Mouse (Mus musculus) heart, embryonic 15.5 days (tissue): Measurements from ENCODE around the gene Map4k2. TPM values are rescaled to one million over a fixed set of nuclear protein-coding genes. Genes with fewer than 3 reads are reported as not detected.

ENCODE experiments used
- ATAC-seq: fragments of 200-750 bp; cut with Nextera tagmentation; replicated peaks from 2 replicates; pipeline ENCODE4 v1.8.0; 2017; ENCODE audit warnings: low read depth, moderate TSS enrichment; ENCODE audit not compliant: insufficient number of reproducible peaks, insufficient read depth, low FRiP score
- H3K27ac ChIP-seq: fragments of 300-500 bp; sonication (generic); 2 replicates; pipeline ENCODE4 v1.5.1; 2015; ENCODE audit warnings: mild to moderate bottlenecking, inconsistent platforms
- H3K27me3 ChIP-seq: fragments of 300-500 bp; sonication (generic); 2 replicates; pipeline ENCODE4 v1.6.1; 2015; ENCODE audit warnings: inconsistent platforms
- H3K36me3 ChIP-seq: fragments of 300-500 bp; sonication (generic); 2 replicates; pipeline ENCODE4 v1.6.1; 2015; ENCODE audit warnings: mild to moderate bottlenecking, inconsistent platforms
- H3K4me1 ChIP-seq: fragments of 300-500 bp; sonication (generic); replicated peaks from 2 replicates; pipeline ENCODE4 v1.6.1; 2015; ENCODE audit warnings: inconsistent platforms
- H3K4me2 ChIP-seq: fragments of 300-500 bp; sonication (generic); 2 replicates; pipeline ENCODE4 v1.6.1; 2015; ENCODE audit warnings: inconsistent platforms, mild to moderate bottlenecking, moderate library complexity
- H3K4me3 ChIP-seq: fragments of 300-500 bp; sonication (generic); 2 replicates; pipeline ENCODE4 v1.5.1; 2015; ENCODE audit warnings: mild to moderate bottlenecking, inconsistent platforms
- H3K9ac ChIP-seq: fragments of 300-500 bp; sonication (generic); 2 replicates; pipeline ENCODE4 v1.6.1; 2015; ENCODE audit warnings: mild to moderate bottlenecking, inconsistent platforms
- H3K9me3 ChIP-seq: fragments of 300-500 bp; sonication (generic); replicated peaks from 2 replicates; pipeline ENCODE4 v1.6.1; 2016; ENCODE audit warnings: inconsistent platforms
- WGBS: fragments of 180-500 bp; shearing (Covaris S2); methylation state at CpG from one replicate; pipeline ENCODE4 v1.1.7; 2015; ENCODE audit warnings: mixed read lengths; 5-methylcytosine and 5-hydroxymethylcytosine counted together
- polyA plus RNA-seq: library from polyadenylated mRNA; unstranded; fragments of >200 nt; fragmentation: Nextera tagmentation; extraction: Ambion mirVana; gene quantifications from 2 replicates; pipeline ENCODE4 v1.2.1, GENCODE M21; 2015

Map4k2 gene
- polyA plus RNA-seq, 1 experiment from 2014 or later, result 12.6 TPM

DNA sequence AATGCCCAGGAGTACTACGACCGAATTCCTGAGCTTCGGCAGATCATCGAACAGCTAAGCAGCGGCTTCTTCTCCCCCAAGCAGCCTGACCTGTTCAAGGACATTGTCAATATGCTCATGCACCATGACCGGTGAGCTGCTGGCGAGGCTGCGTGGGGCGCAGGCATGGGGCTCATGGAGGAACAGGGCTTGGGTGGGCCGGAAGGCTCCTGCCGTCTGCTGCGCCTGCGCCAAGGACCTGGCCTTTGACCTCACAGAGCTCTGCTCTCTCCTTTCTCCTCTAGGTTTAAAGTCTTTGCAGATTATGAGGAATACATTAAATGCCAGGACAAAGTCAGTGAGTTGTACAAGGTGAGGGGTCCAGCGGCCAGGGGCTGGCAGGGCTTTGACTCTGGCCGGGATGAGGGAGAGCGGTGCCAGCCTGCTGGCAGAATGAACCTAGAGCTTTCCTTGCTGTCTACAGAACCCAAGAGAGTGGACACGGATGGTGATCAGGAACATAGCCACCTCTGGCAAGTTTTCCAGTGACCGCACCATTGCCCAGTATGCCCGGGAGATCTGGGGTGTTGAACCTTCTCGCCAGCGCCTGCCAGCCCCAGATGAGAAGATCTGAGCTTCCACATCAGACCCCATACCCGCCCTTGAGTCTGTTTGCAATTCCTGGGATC is 56.8 kb downstream of the Map4k2 start:
- 0 out of 2 replicates have a peak overlapping the region, but pooled peaks have one; percentile 74 for H3K27ac ChIP-seq
- H3K4me3 ChIP-seq, result no peak overlapping the region
- ATAC-seq, result no peak
- peaks cover 9% of the 10 kb centered on the region; the same call in 1 of the 2 replicates for H3K27me3 ChIP-seq
- H3K9ac ChIP-seq, result no peak overlapping the region
- peaks cover 18% of the 10 kb centered on the region for H3K36me3 ChIP-seq
- WGBS, result 84% methylated on average over 22 of the region's 22 CpGs
- no peaks in the 10 kb centered on the region for H3K9me3 ChIP-seq
- peak overlapping the region; percentile 100; the same call in 1 of the 2 replicates for H3K4me2 ChIP-seq
- H3K4me1 ChIP-seq, result peaks cover 38% of the 10 kb centered on the region

DNA sequence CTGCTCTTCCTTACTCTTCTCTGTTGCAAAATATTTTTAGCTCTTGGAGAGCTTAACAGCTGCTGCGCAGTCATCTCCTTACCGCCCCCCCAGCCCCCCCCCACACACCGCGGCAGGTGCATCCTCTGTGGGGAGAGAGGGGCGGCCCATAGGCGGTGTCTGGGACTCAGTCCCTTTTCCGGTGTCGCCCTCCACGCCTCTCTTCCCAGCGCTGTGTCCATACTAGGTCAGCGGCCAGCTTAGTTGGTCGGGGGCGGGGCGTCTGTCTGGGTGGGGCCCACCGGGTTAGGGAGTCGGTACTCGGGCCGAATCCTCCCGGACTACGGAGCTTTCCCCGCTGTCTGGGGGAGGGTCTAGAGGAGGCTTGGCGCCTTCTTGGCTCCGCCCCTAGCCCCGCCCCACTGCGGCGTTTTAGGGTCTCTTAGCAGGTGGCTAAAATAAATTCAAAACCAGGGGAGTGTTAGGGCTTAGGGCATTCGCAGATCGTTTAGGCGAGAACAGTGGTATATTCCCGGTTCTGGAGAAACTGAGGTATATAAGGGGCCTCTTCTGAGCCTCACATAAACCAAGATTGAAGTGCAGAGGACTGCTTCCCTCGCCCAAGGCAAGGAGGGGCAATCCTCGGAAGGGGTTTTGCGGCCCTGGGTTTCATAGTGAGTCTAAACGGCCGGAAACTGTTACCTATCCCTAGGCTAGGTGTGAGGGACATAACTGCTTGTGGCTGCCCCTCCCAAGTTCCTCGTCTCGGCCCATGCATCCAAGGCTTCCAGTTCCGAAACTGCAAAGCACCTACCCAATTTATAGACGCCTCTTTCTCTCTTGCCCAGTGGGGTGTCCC is 57.7 kb downstream of the Map4k2 start:
- peaks cover 38% of the 10 kb centered on the region for H3K4me1 ChIP-seq
- WGBS, result under 1% methylated on average over 39 of the region's 39 CpGs

DNA sequence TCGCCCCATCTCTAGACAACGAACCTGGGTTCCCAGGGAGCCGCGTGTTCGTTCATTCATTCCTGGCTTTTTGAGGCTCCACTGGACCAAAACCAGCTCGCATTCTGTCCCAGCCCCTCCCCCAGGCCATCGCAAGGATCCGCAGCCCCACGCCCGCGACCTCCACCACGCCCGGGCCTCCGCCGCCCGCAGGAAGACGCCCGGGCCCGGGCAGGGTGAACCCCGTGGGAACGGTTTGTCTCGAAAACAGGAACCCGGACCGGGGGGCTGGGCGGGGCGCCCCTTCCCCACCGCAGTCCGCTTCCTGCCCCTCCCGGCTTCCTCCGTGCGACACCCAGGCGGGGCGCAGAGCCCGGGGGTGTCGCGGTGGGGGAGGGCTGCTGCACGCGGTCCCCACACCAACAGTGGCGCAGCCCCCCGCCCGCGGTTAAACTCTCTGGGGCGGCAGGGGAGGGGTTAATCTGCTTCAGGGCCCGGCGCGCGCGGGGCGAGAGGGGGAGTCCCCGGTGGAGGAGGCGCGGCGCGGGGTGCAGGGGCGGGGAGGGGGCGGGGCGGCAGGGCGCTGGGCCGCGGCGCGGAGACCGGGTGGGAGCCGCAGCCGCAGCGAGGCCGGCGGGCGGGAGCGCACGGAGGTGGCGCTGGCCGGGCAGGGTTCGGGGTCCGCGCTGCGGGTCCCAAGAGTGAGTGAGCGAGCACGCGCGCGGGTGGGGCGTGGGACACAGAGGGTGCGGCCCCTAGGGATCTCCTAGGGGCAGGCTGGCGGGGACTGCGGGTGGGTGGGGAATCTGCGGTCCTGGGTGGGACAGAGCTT is 58.6 kb downstream of the Map4k2 start, which contains the start of gene Rasgrp2:
Rasgrp2 (plus strand) TSS at position 56 of the 811 bp plus-strand sequence.
- WGBS, result under 1% methylated on average over 86 of the region's 87 CpGs
- peak within 1 kb of the TSS; percentile 100 for H3K4me2 ChIP-seq
- peak within 1 kb of the TSS; percentile 69 for H3K4me3 ChIP-seq
- peaks cover 4% of the 10 kb centered on the region; the same call in 1 of the 2 replicates for H3K36me3 ChIP-seq
- H3K4me1 ChIP-seq, result peaks cover 38% of the 10 kb centered on the region
- peaks cover 18% of the 10 kb centered on the region; the same call in 1 of the 2 replicates for H3K27me3 ChIP-seq
- H3K9ac ChIP-seq, result peak within 1 kb of the TSS; percentile 72
- H3K27ac ChIP-seq, result peak within 1 kb of the TSS; percentile 74
- no peaks in the 10 kb centered on the region for H3K9me3 ChIP-seq
- ATAC-seq, result 0 out of 2 replicates have a peak, but pooled peaks have one; percentile 0

More for the DNA sequence above, 57.7 kb downstream of the Map4k2 start:
- Histone ChIP-seq H3K4me2 (peak overlapping the region; percentile 100), H3K9ac (peak overlapping the region; percentile 72), H3K27me3 (peaks cover 16% of the 10 kb centered on the region; the same call in 1 of the 2 replicates), H3K36me3 (peaks cover 9% of the 10 kb centered on the region; the same call in 1 of the 2 replicates), H3K4me3 (peak overlapping the region; percentile 69), H3K27ac (peak overlapping the region; percentile 74), H3K9me3 (no peaks in the 10 kb centered on the region)
- peak; percentile 62 for ATAC-seq

DNA sequence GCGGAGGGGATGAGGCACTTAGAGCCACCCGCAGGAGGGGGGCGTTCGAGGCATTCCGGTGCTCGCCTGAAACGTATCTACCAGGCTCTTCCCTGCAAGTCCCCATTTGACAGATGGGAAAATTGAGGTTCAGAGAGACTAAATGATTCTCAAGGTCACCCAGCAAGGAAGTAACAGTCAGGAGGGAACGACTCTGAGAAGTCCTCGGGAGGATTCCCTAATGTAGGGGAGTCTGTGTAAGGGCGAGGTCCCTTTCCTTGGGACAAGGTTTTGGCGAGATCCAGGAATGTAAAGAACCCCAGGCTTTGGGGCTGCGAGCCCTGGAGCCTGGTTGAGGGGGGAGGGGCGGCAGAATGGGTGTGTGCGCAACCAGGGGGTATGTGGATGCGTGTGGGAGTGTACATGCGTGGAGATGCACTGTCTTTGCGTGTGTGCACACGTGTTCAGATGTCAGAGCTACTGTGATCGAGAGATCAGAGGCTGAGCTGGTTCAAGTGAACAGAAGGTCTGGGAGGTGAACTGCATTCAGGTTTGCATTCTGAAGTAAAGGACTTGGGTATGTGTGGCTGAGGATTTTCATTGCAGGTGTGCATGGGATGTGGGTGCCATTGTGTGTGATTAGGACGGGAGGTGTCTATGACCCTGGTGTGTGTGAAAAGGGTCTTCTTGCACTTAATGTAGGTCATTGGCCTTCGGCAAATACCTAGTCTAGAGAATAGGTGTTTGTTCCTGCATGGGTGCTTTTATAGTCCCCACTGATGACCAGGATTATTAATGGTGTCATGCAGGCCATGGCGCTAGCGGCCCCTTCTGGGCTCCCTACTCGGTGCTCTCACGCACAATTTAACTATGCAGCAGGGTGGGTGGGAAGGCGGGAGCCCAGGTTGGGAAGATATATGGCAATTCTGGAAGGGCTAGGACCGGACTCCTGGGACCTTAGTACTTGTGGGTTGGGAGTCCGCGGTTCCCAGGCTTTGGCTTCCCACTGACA is 59.5 kb downstream of the Map4k2 start:
- Histone ChIP-seq H3K9ac (peak overlapping the region; percentile 72), H3K9me3 (no peaks in the 10 kb centered on the region), H3K4me2 (peak overlapping the region; percentile 100), H3K4me3 (peak overlapping the region; percentile 69), H3K27me3 (peaks cover 18% of the 10 kb centered on the region; the same call in 1 of the 2 replicates), H3K36me3 (peaks cover 3% of the 10 kb centered on the region; the same call in 1 of the 2 replicates), H3K27ac (peak overlapping the region; percentile 74), H3K4me1 (peaks cover 38% of the 10 kb centered on the region)
- ATAC-seq, result peak; percentile 2; the same call in 1 of the 2 replicates
- 2% methylated on average over 29 of the region's 29 CpGs for WGBS

DNA sequence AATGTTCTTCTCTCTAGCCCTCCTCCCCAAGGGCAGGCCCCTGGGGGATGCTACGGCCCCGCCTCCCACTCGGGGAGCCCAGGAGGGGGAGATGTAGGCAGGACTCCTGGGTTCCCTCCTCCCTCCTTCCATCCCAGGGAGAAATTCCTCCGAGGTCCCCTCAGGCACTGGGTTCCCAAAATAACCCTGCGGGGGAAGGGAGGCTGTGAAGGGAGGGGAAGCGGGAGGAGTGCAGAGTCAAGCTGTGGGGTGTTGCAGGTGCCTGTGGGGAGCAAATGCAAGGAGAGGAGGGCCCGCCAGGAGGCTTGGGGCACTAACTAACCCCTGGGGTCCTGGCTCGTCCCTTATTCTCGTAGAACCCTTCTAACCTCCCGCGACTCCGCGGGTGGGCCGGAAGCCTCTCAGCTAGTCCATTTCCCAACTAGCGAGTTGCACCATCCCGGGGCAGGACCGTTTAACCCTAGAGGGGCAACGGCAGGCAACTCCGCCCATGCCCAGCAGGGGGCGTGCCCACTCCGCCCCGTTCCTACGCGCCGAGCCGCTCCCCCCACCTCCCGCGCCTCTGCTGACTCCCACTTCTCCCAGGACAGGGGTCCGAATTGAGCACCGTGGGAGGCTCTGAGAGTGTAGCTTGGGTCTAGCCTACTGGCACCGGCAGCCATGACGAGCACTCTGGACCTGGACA is 60.3 kb downstream of the Map4k2 start:
- under 1% methylated on average over 32 of the region's 32 CpGs for WGBS
- Histone ChIP-seq H3K4me2 (peak overlapping the region; percentile 100), H3K9ac (peak overlapping the region; percentile 46), H3K4me3 (peak overlapping the region; percentile 69), H3K9me3 (no peaks in the 10 kb centered on the region), H3K36me3 (peaks cover 1% of the 10 kb centered on the region; the same call in 1 of the 2 replicates), H3K27ac (peak overlapping the region; percentile 74), H3K27me3 (peaks cover 18% of the 10 kb centered on the region; the same call in 1 of the 2 replicates), H3K4me1 (peaks cover 38% of the 10 kb centered on the region)
- ATAC-seq, result peak; percentile 25

DNA sequence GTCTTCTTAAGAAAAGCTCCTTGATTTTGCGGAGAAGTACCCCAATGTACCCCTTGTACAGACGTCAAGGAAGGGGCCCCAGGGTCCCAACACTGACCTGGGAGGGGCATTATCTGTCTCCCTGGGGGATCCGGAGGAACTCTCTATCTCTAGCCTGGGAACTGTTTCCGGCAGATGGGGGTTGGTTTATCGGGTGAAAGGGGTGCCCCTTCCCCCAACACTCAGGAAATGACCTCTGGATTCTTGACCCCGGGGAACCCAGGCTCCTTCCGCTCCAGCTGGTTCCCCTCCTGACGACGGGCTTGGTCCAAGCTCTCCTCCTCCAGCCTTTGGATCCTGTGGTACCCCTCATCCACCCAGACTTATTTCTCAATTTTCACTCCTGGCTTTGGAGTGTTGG is 61.0 kb downstream of the Map4k2 start:
- H3K9me3 ChIP-seq, result no peaks in the 10 kb centered on the region
- no peak for ATAC-seq
- peak overlapping the region; percentile 100 for H3K4me2 ChIP-seq
- no peaks in the 10 kb centered on the region; the same call in 1 of the 2 replicates for H3K36me3 ChIP-seq
- peak overlapping the region; percentile 69 for H3K4me3 ChIP-seq
- H3K27ac ChIP-seq, result peak overlapping the region; percentile 74; the same call in 1 of the 2 replicates
- H3K27me3 ChIP-seq, result peaks cover 18% of the 10 kb centered on the region; the same call in 1 of the 2 replicates
- WGBS, result 11% methylated on average over 9 of the region's 9 CpGs
- H3K4me1 ChIP-seq, result peaks cover 38% of the 10 kb centered on the region
- peak overlapping the region; percentile 46 for H3K9ac ChIP-seq

DNA sequence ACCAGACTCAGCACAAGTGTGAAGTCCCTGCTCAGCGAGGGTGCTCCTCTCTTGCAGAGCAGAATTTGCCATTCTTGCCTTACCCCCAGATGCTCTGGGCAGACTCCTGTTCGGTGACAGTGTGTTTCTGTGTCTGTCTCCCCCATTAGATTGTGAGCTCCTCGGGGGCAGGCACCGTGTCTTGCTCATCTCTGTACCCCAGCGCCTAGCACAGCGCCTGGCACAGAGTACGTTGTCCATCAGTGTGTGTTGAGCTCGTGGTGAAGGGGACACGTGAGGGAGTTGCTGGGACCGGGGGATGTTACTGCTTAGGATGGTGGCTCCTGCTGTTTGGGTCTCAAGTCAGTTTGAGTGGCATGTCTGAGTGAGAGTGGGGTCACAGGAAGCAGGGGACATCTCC is 62.9 kb downstream of the Map4k2 start:
- Histone ChIP-seq H3K4me3 (no peak overlapping the region), H3K9ac (no peak overlapping the region), H3K27ac (no peak overlapping the region), H3K9me3 (no peaks in the 10 kb centered on the region), H3K4me2 (no peak overlapping the region), H3K4me1 (peaks cover 31% of the 10 kb centered on the region), H3K36me3 (no peaks in the 10 kb centered on the region), H3K27me3 (peaks cover 18% of the 10 kb centered on the region; the same call in 1 of the 2 replicates)
- 84% methylated on average over 10 of the region's 10 CpGs for WGBS
- ATAC-seq, result no peak
